ENCODE assay signal across 10 mouse cellular contexts in genomic region chr2:138040302-138040701, GRCm38 (mm10).
DNase-seq lines count a peak whose midpoint lies in the region; ATAC-seq and TF ChIP-seq lines count a peak whose summit lies in the region.
"Had no signal": no experiment of that assay in that cellular context is flagged by ENCODE, and none has a peak within 500 bp of the region (broad histone marks: within the 10 kb centered on the region; RNA-seq: fewer than 3 reads in every experiment).

No protein-coding gene starts in this region.

- H3K4me1 ChIP-seq in lung, embryonic 15.5 days: peaks cover 10% of the 10 kb centered on the region; the same call in 1 of the 2 replicates
- H3K4me1 ChIP-seq: heart, embryonic 13.5 days had no signal

- intact Hi-C loops in gastrocnemius, adult 2 months (cut with DNase I): no loop called here

- ATAC-seq in lung, embryonic 15.5 days (ENCODE audit: borderline replicate concordance, extremely low read depth, low FRiP score, low TSS enrichment): peak; percentile 96

- no peak for TF ChIP-seq CTCF in gastrocnemius, adult 2 months (IDR thresholded peaks at IDR 0.05)

- H3K27me3 ChIP-seq in lung, embryonic 15.5 days: no peaks in the 10 kb centered on the region
- H3K27me3 ChIP-seq: heart, embryonic 13.5 days had no signal

- peak overlapping the region; percentile 81 for H3K27ac ChIP-seq in gastrocnemius, adult 2 months
- peak overlapping the region; percentile 63 for H3K27ac ChIP-seq in lung, embryonic 15.5 days
- H3K27ac ChIP-seq: heart, embryonic 13.5 days; macrophage had no signal

- no peak overlapping the region for H3K4me2 ChIP-seq in lung, embryonic 15.5 days
- H3K4me2 ChIP-seq: heart, embryonic 13.5 days had no signal

- H3K9me3 ChIP-seq in lung, embryonic 15.5 days: no peaks in the 10 kb centered on the region
- H3K9me3 ChIP-seq: heart, embryonic 13.5 days had no signal

- H3K36me3 ChIP-seq in lung, embryonic 15.5 days: no peaks in the 10 kb centered on the region
- H3K36me3 ChIP-seq: heart, embryonic 13.5 days had no signal

- H3K4me3 ChIP-seq in gastrocnemius, adult 2 months: no peak overlapping the region
- no peak overlapping the region for H3K4me3 ChIP-seq in lung, embryonic 15.5 days
- H3K4me3 ChIP-seq: heart, embryonic 13.5 days had no signal

- no peak overlapping the region for H3K9ac ChIP-seq in lung, embryonic 15.5 days
- H3K9ac ChIP-seq: heart, embryonic 13.5 days had no signal

- DNase-seq in adrenal gland, postnatal 10 days: peak; percentile 3
- no peak for DNase-seq in adrenal gland, adult 18-20 months (ENCODE audit: low spot score in 2 of 2)
- peak; percentile 50 for DNase-seq in gastrocnemius, adult 2 months
- peak; percentile 6 for DNase-seq in kidney, adult 18-20 months
- DNase-seq in testis, postnatal 14 days (ENCODE audit: low spot score): no peak
- no peak for DNase-seq in cerebellum, adult 11-12 months
- no peak for DNase-seq in right cerebral cortex, postnatal 4 days

- 27% methylated on average over 5 of the region's 5 CpGs for WGBS in lung, embryonic 15.5 days

Comparison
In these comparisons a context has a peak if more than half of its experiments do, and no peak if none do; other contexts are left out.
1. DNase-seq: peak in adrenal gland, postnatal 10 days (single experiment), gastrocnemius, adult 2 months (single experiment) and kidney, adult 18-20 months (single experiment); none in adrenal gland, adult 18-20 months (0 of 2), testis, postnatal 14 days (single experiment), cerebellum, adult 11-12 months (single experiment) and right cerebral cortex, postnatal 4 days (single experiment).